Mouse (Mus musculus): ENCODE data around the gene Guca1b.
A peak's percentile ranks its signal among the peaks of the same experiment; 100 is the strongest.
"Not testable (repeated sequence)": the region's sequence is repeated elsewhere in the genome, so short reads cannot be mapped to it uniquely, and the experiment has no call there.

Gene Guca1b

GRCm38 (mm10) chr17:47409897-47410861 is 25.0 kb downstream of the Guca1b start:
- peak; percentile 36 to 42 for DNase-seq

DNA sequence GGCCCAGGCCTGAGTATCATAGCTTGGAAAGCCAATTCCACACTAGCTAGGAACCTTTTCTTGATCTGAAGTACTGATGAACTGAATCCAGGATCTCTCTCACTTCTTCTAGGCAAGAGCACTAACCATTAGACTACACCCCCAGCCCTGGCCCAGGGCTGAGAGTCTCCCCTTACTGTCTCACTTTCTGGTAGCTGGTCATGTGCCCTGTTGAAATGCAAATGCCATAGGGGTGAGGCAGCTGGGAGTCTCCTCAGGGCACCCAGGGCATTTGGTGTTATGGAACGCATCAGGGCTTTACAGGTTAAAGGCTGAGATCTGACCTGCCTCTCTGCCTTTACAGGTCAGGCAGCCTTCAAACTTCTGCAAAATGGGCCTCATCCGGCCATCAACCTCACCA is 35.0 kb downstream of the Guca1b start:
- DNase-seq, result no peak

GRCm38 (mm10) chr17:47421566-47421965 is 36.4 kb downstream of the Guca1b start:
- DNase-seq, result no peak

- not testable (repeated sequence) for DNase-seq
These were observed 37.4 kb downstream of the Guca1b start for GRCm38 (mm10) chr17:47422616-47423015.

- DNase-seq, result no peak
These were observed 39.0 kb downstream of the Guca1b start for GRCm38 (mm10) chr17:47424186-47424585.

DNA sequence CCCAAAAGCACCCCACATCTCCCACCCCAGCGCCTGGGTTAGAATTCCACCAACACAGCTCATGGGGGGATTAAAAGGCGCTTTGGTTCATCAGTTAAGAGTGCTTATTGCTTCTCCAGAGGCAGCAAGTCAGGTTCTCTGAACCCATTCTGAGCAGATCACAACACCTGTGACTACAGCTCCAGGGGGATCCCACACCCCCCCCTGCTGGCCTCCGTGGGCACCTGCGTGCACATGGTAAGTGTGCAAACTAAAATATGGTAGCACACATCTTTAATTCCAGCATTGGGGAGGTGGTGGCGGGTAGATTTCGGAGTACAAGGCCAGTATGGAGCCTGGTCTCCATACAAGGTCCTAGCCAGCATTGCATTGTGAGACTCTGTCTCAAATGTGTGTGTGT is 42.1 kb downstream of the Guca1b start:
- no peak for DNase-seq

GRCm38 (mm10) chr17:47428831-47429304 is 43.7 kb downstream of the Guca1b start:
- peak; percentile 75 to 84 for DNase-seq

DNA sequence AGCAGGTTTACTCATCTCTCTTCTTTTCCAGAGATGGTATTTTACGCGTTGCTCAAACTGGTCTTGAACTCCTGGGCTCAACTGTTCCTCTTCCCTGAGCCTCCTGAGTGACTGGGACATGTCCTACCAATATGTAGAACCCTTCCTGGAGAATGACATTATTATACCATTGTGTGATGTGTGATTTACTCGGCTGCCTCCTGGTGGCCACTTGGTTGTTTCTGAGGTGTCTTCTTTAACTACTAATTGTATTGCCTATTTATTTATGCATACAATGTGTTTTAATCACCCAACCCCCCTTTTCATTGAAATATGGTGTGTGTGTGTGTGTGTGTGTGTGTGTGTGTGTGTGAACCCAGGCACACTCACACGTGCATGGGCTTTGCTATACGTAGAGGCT is 45.6 kb downstream of the Guca1b start:
- DNase-seq, result no peak

DNA sequence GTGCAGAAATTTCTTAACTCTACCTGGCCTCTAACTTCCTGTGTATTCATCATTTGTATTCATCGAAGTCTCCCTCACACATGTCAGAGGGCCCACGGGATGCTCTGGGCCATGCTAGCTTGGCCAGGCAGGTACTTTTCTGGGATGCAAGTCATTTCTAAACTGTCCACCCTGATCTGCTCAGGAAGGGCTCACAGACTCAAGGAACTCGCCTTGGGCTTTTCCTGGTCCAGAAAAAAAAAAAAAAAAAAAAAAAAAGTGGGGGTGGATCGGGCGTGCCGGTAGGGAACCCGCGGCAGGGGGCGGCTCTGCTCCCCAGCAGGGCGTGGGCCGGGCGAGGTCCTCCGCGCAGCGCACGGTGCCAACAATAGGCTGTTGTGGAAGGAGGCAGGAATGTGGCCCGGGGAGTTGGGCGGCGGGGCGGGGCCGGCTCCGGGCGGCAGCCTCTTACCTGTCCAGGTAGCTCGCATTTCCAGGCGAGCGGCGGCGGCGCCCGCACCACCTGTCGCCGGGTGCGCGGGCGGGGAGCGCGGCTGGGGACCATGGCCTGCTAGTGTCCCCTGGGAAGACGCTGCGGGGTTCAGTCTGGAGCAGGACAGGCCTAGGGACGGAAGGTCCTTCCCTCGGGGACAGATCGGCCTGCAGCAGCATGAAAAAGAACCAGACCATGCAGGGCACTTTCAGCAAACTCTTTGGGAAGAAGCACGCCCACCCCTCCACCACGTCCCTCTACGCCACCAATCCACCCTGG is 51.1 kb downstream of the Guca1b start, which contains the start of gene AI661453:
Gene AI661453 (plus strand): TSS at position 460 of the 751 bp plus-strand sequence.
- peak; percentile 84 to 92 for DNase-seq

GRCm38 (mm10) chr17:47436907-47437547 is 51.8 kb downstream of the Guca1b start, which contains the start of gene 1700001C19Rik:
Gene 1700001C19Rik, minus strand, starts transcription at chr17:47437376.
- DNase-seq, result peak; percentile 26 to 35

DNA sequence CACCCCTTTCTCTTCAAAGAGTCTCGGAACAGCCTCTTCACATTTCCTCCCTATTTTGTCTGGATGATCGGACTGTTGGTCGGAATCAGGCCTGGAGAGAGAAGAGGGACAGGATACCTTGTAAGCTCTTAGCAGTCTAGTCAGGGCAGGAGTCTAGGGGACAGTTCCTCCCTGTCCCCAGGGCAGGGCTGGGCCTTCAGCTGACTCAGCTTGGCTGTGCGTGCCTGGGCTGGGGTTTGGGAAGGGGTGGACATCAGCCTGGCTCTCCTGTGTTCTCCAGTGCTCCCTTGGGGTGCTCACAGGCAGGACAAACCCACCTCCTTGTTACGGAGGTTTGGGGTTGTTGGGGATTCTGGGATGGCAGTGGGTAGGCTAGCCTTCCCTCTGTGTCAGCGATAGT is 53.4 kb downstream of the Guca1b start:
- no peak for DNase-seq

GRCm38 (mm10) chr17:47439396-47440028 is 54.3 kb downstream of the Guca1b start:
- DNase-seq, result peak; percentile 39 to 56

- no peak for DNase-seq
These were observed 55.2 kb downstream of the Guca1b start for GRCm38 (mm10) chr17:47440359-47440890.

DNA sequence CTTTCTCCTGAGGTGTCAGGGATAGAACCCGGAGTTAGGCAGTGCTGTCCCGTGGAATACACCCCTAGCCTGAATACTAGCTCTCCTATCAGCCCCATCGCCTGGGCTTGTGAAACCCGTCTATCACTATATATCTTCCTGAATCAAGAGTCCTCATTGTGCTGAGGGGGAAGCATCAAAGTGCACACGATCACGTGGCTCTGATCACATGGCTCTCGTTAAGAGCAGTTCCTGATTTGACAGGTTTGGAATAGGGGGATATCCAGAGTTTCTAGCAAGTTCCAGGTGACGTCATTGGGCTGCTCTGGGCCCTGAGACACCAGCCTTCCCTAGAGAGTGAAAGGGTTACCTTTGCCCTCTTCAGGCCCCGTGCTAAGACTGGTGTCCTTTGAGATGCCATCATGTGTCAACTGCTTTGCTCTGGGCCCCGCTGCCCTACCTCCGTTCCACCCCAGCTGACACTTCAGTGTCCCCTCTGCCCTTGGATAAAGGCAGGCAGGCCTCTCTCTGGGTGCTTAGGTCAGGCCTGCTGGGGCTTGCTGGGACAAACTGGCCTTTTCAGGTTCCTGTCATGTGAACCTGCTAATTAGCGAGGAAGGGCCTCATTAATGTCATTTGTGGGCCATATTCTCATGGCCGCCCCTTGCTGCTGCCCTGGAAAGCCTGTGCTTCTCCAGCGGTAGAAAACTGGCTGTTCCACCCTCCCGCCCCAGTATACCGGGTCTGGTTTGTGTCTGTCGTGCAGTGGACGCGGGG is 56.3 kb downstream of the Guca1b start:
- DNase-seq, result no peak

DNA sequence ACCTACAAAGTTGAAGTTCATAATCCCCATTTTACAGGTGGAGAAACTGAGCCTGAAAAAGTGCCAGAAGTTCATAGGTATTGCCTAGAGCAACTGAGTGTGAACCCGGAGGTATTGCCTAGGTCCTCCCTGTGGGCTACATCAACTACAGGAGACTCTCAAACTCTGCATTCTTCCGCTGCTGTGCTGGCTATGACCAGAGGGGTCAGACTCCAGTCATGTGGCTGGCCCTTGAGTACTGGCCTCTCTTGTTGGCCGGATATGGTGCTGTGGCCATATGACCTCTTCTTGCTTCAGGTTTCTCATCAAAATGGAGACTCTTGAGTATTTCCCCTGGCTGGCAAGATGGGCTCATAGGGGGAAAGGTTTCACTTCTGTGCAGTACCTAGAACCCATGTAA is 57.1 kb downstream of the Guca1b start:
- DNase-seq, result no peak
